In genomic region chr3:49686182-49686895, GRCm38 (mm10) we compare ENCODE assay signal across 15 mouse cellular contexts.
DNase-seq lines count a peak whose midpoint lies in the region; ATAC-seq lines count a peak whose summit lies in the region.
"Had no signal": no experiment of that assay in that cellular context is flagged by ENCODE, and none has a peak within 500 bp of the region (broad histone marks: within the 10 kb centered on the region; RNA-seq: fewer than 3 reads in every experiment).

No protein-coding gene starts in this region.

- no peaks in the 10 kb centered on the region for H3K9me3 ChIP-seq in kidney, embryonic 16.5 days (ENCODE audit: low read length)
- H3K9me3 ChIP-seq in limb, embryonic 10.5 days (replicated peaks) = no peaks in the 10 kb centered on the region
- H3K9me3 ChIP-seq: hindbrain, embryonic 10.5 days; intestine, embryonic 15.5 days; liver, embryonic 15.5 days; midbrain, embryonic 12.5 days; neural tube, embryonic 13.5 days had no signal

- H3K4me2 ChIP-seq in kidney, embryonic 16.5 days (replicated peaks; ENCODE audit: low read depth, low read length) = no peak overlapping the region
- H3K4me2 ChIP-seq: intestine, embryonic 15.5 days; liver, embryonic 15.5 days; midbrain, embryonic 12.5 days; neural tube, embryonic 13.5 days had no signal

- DNase-seq in adrenal gland, adult 8-10 months = peak; percentile 4
- no peak for DNase-seq in adrenal gland, postnatal 14 days
- DNase-seq in kidney, adult 8-10 months = no peak
- peak; percentile 20 for DNase-seq in Muller cell, postnatal 12 days (ENCODE audit: inconsistent ontology term)
- DNase-seq in limb, embryonic 10.5 days (ENCODE audit: low spot score) = no peak
- no peak for DNase-seq in left cerebral cortex, postnatal 10 days (ENCODE audit: extremely low spot score in 1 of 2, low spot score in 2 of 2)
- DNase-seq in natural killer cell, adult 2 months (ENCODE audit: low spot score in 2 of 2) = no peak
- DNase-seq: cerebellum, adult 2 months; gastrocnemius, postnatal 36 days had no signal

- H3K9ac ChIP-seq in kidney, embryonic 16.5 days (replicated peaks; ENCODE audit: low read length) = no peak overlapping the region
- H3K9ac ChIP-seq: intestine, embryonic 15.5 days; liver, embryonic 15.5 days; midbrain, embryonic 12.5 days; neural tube, embryonic 13.5 days had no signal

- H3K27ac ChIP-seq in kidney, embryonic 16.5 days (ENCODE audit: low read length) = peak overlapping the region; percentile 53
- H3K27ac ChIP-seq in limb, embryonic 10.5 days = peak overlapping the region; percentile 30; the same call in 1 of the 2 replicates
- H3K27ac ChIP-seq: hindbrain, embryonic 10.5 days; intestine, embryonic 15.5 days; liver, embryonic 15.5 days; midbrain, embryonic 12.5 days; neural tube, embryonic 13.5 days had no signal

- H3K27me3 ChIP-seq in kidney, embryonic 16.5 days (ENCODE audit: insufficient read depth, low read length) = no peaks in the 10 kb centered on the region
- H3K27me3 ChIP-seq in limb, embryonic 10.5 days (ENCODE audit: low read depth, poor library complexity, severe bottlenecking) = no peaks in the 10 kb centered on the region
- H3K27me3 ChIP-seq: intestine, embryonic 15.5 days; liver, embryonic 15.5 days; midbrain, embryonic 12.5 days; neural tube, embryonic 13.5 days had no signal

- peaks cover 8% of the 10 kb centered on the region; the same call in 1 of the 2 replicates for H3K4me1 ChIP-seq in kidney, embryonic 16.5 days (ENCODE audit: insufficient read depth, low read length)
- peaks cover 7% of the 10 kb centered on the region for H3K4me1 ChIP-seq in limb, embryonic 10.5 days
- H3K4me1 ChIP-seq: hindbrain, embryonic 10.5 days; intestine, embryonic 15.5 days; liver, embryonic 15.5 days; midbrain, embryonic 12.5 days; neural tube, embryonic 13.5 days had no signal

- intact Hi-C loops in left cerebral cortex, postnatal 10 days (cut with DNase I) = no loop called here

- WGBS in kidney, embryonic 16.5 days = 8% methylated on average over 4 of the region's 4 CpGs
- 71% methylated on average over 4 of the region's 4 CpGs for WGBS in limb, embryonic 10.5 days

- H3K4me3 ChIP-seq in kidney, embryonic 16.5 days (ENCODE audit: low read length) = no peak overlapping the region
- H3K4me3 ChIP-seq in limb, embryonic 10.5 days = no peak overlapping the region
- H3K4me3 ChIP-seq: hindbrain, embryonic 10.5 days; intestine, embryonic 15.5 days; liver, embryonic 15.5 days; midbrain, embryonic 12.5 days; neural tube, embryonic 13.5 days had no signal

- peak; percentile 90 for ATAC-seq in kidney, embryonic 16.5 days (ENCODE audit: low FRiP score, low TSS enrichment)
- ATAC-seq: intestine, embryonic 15.5 days had no signal

- no peaks in the 10 kb centered on the region for H3K36me3 ChIP-seq in kidney, embryonic 16.5 days (ENCODE audit: insufficient read depth, low read length)
- no peaks in the 10 kb centered on the region for H3K36me3 ChIP-seq in limb, embryonic 10.5 days
- H3K36me3 ChIP-seq: hindbrain, embryonic 10.5 days; intestine, embryonic 15.5 days; liver, embryonic 15.5 days; midbrain, embryonic 12.5 days; neural tube, embryonic 13.5 days had no signal

Comparison
In these comparisons a context has a peak if more than half of its experiments do, and no peak if none do; other contexts are left out.
1. DNase-seq: peak in adrenal gland, adult 8-10 months (single experiment) and Muller cell, postnatal 12 days (single experiment); none in adrenal gland, postnatal 14 days (single experiment), kidney, adult 8-10 months (0 of 2), limb, embryonic 10.5 days (single experiment), left cerebral cortex, postnatal 10 days (0 of 2) and natural killer cell, adult 2 months (0 of 2).